Mouse (Mus musculus): Measurements from ENCODE around the gene Umodl1. TPM values are rescaled to one million over a fixed set of nuclear protein-coding genes. Genes with fewer than 3 reads are reported as not detected.

Gene Umodl1
- polyA plus RNA-seq, 1 experiment from 2014 or later = 0.11 TPM

GRCm38 (mm10) chr17:30951600-30951999, 2.8 kb upstream of the Umodl1 start:
- Histone ChIP-seq H3K4me1 (peaks cover 4% of the 10 kb centered on the region; the same call in 1 of the 2 replicates), H3K4me3 (no peak overlapping the region), H3K27me3 (ENCODE audit: insufficient read depth, poor library complexity, severe bottlenecking) (peaks cover 15% of the 10 kb centered on the region; the same call in 1 of the 2 replicates), H3K9me3 (no peaks in the 10 kb centered on the region), H3K36me3 (no peaks in the 10 kb centered on the region), H3K27ac (no peak overlapping the region)
- WGBS = 69% methylated on average over 8 of the region's 8 CpGs
- DNase-seq (ENCODE audit: low spot score) = no peak

GRCm38 (mm10) chr17:30961936-30962592, 7.6 kb downstream of the Umodl1 start:
- 43% methylated on average over 7 of the region's 7 CpGs for WGBS
- no peaks in the 10 kb centered on the region for H3K9me3 ChIP-seq
- no peak for DNase-seq (ENCODE audit: low spot score)
- H3K36me3 ChIP-seq = no peaks in the 10 kb centered on the region
- no peak overlapping the region for H3K4me3 ChIP-seq
- H3K4me1 ChIP-seq = no peaks in the 10 kb centered on the region
- H3K27ac ChIP-seq = no peak overlapping the region
- H3K27me3 ChIP-seq (ENCODE audit: insufficient read depth, poor library complexity, severe bottlenecking) = no peaks in the 10 kb centered on the region

GRCm38 (mm10) chr17:30962880-30963279, 8.4 kb downstream of the Umodl1 start:
- no peak overlapping the region for H3K4me3 ChIP-seq
- no peak for DNase-seq (ENCODE audit: low spot score)
- H3K4me1 ChIP-seq = no peaks in the 10 kb centered on the region
- H3K36me3 ChIP-seq = no peaks in the 10 kb centered on the region
- WGBS = 55% methylated on average over 2 of the region's 2 CpGs
- H3K27ac ChIP-seq = no peak overlapping the region
- no peaks in the 10 kb centered on the region for H3K9me3 ChIP-seq
- H3K27me3 ChIP-seq (ENCODE audit: insufficient read depth, poor library complexity, severe bottlenecking) = no peaks in the 10 kb centered on the region

DNA sequence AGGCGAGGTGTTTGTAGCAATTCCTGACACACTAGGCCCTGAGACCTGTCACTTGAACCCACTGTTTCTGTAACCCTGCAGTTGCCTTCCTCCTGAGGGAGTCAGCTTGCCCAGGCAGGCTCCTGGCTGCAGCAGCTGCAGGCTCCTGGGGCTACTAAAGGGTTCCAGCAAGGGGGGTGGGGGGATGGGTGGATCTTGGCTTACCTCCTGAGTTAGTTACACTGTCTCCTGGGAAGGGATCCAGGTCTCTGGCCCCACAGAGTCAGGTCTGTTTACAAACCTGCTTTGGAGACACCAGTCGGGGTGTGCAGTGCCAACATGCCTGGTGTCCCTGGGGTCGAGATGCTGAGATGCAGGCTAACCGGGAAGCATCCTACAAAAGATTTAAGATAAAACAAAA, 15.5 kb downstream of the Umodl1 start:
- peaks cover 14% of the 10 kb centered on the region for H3K4me1 ChIP-seq
- WGBS = 61% methylated on average over 4 of the region's 4 CpGs
- no peaks in the 10 kb centered on the region for H3K9me3 ChIP-seq
- no peaks in the 10 kb centered on the region for H3K36me3 ChIP-seq
- DNase-seq (ENCODE audit: low spot score) = no peak
- H3K27me3 ChIP-seq (ENCODE audit: insufficient read depth, poor library complexity, severe bottlenecking) = no peaks in the 10 kb centered on the region
- no peak overlapping the region for H3K27ac ChIP-seq
- H3K4me3 ChIP-seq = no peak overlapping the region

GRCm38 (mm10) chr17:30971877-30972276, 17.4 kb downstream of the Umodl1 start:
- Histone ChIP-seq H3K4me3 (no peak overlapping the region), H3K36me3 (no peaks in the 10 kb centered on the region), H3K4me1 (peaks cover 14% of the 10 kb centered on the region), H3K27ac (no peak overlapping the region), H3K9me3 (no peaks in the 10 kb centered on the region), H3K27me3 (ENCODE audit: insufficient read depth, poor library complexity, severe bottlenecking) (no peaks in the 10 kb centered on the region)
- no peak for DNase-seq (ENCODE audit: low spot score)
- 82% methylated on average over 7 of the region's 7 CpGs for WGBS

DNA sequence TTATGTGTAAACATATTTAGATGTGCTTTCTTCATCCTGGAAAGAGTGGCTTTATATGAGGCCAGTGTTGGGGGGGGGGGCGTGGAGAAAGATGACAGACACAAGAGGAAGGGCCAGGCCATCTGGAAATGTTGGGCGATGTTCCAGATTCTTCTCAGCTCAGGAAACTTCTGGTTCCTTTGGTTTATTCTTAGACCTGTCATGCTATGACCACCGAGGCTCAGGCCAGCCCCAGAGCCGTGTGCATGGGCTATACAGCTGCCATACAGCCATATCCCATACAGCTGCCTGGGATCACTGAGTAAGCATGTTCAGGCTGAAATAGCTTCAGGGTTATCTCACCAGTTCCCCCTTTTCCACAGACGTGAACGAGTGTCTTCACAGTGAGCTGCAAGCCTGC, 18.9 kb downstream of the Umodl1 start:
- H3K27ac ChIP-seq = no peak overlapping the region
- H3K36me3 ChIP-seq = no peaks in the 10 kb centered on the region
- no peak for DNase-seq (ENCODE audit: low spot score)
- 65% methylated on average over 6 of the region's 6 CpGs for WGBS
- H3K4me1 ChIP-seq = peaks cover 14% of the 10 kb centered on the region
- H3K27me3 ChIP-seq (ENCODE audit: insufficient read depth, poor library complexity, severe bottlenecking) = no peaks in the 10 kb centered on the region
- no peak overlapping the region for H3K4me3 ChIP-seq
- H3K9me3 ChIP-seq = no peaks in the 10 kb centered on the region

GRCm38 (mm10) chr17:30977290-30977689, 22.9 kb downstream of the Umodl1 start:
- Histone ChIP-seq H3K9me3 (no peaks in the 10 kb centered on the region), H3K36me3 (no peaks in the 10 kb centered on the region), H3K27me3 (ENCODE audit: insufficient read depth, poor library complexity, severe bottlenecking) (no peaks in the 10 kb centered on the region), H3K27ac (no peak overlapping the region), H3K4me3 (no peak overlapping the region), H3K4me1 (no peaks in the 10 kb centered on the region; the same call in 1 of the 2 replicates)
- WGBS = 55% methylated on average over 2 of the region's 2 CpGs
- no peak for DNase-seq (ENCODE audit: low spot score)

DNA sequence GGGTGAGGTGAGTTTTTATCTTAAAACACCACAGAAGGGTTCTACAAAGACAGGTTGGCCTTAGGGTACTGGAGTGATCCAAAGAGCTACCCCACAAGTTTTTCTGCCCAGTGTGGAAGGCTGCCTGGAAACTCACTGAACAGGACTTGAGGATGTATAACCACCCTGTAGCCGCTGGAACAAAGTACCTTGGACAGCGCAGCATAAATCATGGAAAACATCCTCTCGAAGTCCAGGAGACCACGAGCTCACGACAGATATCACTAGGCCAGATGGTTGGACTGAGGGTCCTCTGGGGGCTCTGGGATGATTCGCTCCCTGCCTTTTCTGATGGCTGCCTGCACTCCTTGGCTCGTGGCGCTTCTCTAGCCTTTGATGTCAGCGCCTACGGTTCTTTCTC, 24.1 kb downstream of the Umodl1 start:
- DNase-seq (ENCODE audit: low spot score) = no peak
- Histone ChIP-seq H3K4me1 (no peaks in the 10 kb centered on the region), H3K27me3 (ENCODE audit: insufficient read depth, poor library complexity, severe bottlenecking) (peaks cover 6% of the 10 kb centered on the region; the same call in 1 of the 2 replicates), H3K9me3 (no peaks in the 10 kb centered on the region), H3K4me3 (no peak overlapping the region), H3K27ac (no peak overlapping the region), H3K36me3 (no peaks in the 10 kb centered on the region)
- 70% methylated on average over 10 of the region's 10 CpGs for WGBS

DNA sequence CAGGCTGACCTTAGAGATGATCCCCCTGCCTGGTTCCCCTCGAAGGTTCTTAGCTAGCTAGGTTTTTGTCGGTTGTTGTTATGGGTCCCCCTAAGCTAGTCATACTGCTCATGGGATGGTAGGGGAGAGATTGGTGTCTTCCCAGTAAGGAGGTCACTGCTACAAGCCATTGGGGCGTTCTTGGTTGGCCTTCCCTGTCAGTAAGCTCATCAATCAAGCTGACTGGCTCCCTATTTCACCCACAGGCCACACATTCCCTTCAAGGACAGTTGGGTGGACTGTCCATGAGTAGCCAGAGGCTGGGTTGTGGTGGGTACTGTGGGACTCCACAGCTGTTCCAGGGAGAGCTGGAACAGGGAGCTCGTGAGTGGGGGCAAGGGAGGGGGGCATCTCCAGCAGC, 29.1 kb downstream of the Umodl1 start:
- no peaks in the 10 kb centered on the region for H3K4me1 ChIP-seq
- no peaks in the 10 kb centered on the region for H3K9me3 ChIP-seq
- DNase-seq (ENCODE audit: low spot score) = no peak

DNA sequence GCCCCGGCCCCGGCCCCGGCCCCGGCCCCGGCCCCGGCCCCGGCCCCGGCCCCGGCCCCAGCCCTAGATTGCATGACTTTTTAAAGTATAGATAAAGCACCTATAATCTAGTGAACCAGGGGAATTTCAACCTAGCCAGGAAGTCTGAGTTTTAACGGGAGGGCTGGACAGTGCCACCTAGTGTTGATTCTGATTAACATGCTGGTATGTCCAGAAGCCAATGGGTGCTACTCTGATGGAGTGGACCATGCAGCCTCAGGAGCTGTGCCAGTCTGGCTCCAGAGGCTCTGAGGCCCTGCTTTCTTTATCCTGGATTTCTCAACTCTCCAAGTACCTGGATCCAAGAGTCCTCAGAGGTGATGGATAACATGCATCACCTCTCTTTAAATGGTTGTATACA, 35.8 kb downstream of the Umodl1 start:
- WGBS = 58% methylated on average over 10 of the region's 10 CpGs
- H3K27me3 ChIP-seq (ENCODE audit: insufficient read depth, poor library complexity, severe bottlenecking) = peaks cover 9% of the 10 kb centered on the region; the same call in 1 of the 2 replicates
- H3K9me3 ChIP-seq = no peaks in the 10 kb centered on the region
- H3K36me3 ChIP-seq = no peaks in the 10 kb centered on the region
- H3K4me3 ChIP-seq = no peak overlapping the region
- no peaks in the 10 kb centered on the region for H3K4me1 ChIP-seq
- H3K27ac ChIP-seq = no peak overlapping the region
- DNase-seq (ENCODE audit: low spot score) = no peak

More for the DNA sequence above, 29.1 kb downstream of the Umodl1 start:
- H3K4me3 ChIP-seq = no peak overlapping the region
- 74% methylated on average over 4 of the region's 4 CpGs for WGBS
- no peaks in the 10 kb centered on the region for H3K36me3 ChIP-seq
- peaks cover 18% of the 10 kb centered on the region; the same call in 1 of the 2 replicates for H3K27me3 ChIP-seq (ENCODE audit: insufficient read depth, poor library complexity, severe bottlenecking)
- no peak overlapping the region for H3K27ac ChIP-seq

DNA sequence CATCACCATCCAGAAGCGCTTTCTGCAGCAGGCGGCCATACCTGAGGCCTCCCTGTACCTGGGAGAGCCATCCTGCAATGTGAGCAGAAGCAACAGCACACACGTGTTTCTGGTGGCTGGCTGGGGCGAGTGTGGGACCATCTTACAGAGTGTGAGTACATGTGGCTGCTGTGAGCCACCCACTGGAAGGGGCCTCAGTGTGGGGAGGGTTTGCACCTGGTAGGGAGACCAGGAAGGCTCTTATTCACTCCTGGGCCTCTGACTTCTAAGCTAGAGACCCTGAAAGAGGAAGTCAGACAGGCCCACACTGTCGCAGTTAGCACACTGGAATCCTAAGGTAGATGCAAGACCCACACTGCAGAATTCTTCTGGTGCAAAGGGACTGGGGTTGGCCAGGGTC, 41.9 kb downstream of the Umodl1 start:
- H3K9me3 ChIP-seq = no peaks in the 10 kb centered on the region
- no peak overlapping the region for H3K27ac ChIP-seq
- H3K36me3 ChIP-seq = no peaks in the 10 kb centered on the region
- peaks cover 7% of the 10 kb centered on the region for H3K4me1 ChIP-seq
- 73% methylated on average over 5 of the region's 5 CpGs for WGBS
- 0 out of 2 replicates have a peak, but pooled peaks cover 5% of the 10 kb centered on the region for H3K27me3 ChIP-seq (ENCODE audit: insufficient read depth, poor library complexity, severe bottlenecking)
- no peak for DNase-seq (ENCODE audit: low spot score)
- no peak overlapping the region for H3K4me3 ChIP-seq

GRCm38 (mm10) chr17:31000897-31001296, 46.5 kb downstream of the Umodl1 start:
- peaks cover 7% of the 10 kb centered on the region for H3K4me1 ChIP-seq
- no peak overlapping the region for H3K27ac ChIP-seq
- WGBS = 19% methylated on average over 5 of the region's 5 CpGs
- H3K27me3 ChIP-seq (ENCODE audit: insufficient read depth, poor library complexity, severe bottlenecking) = 0 out of 2 replicates have a peak, but pooled peaks cover 5% of the 10 kb centered on the region
- no peaks in the 10 kb centered on the region for H3K9me3 ChIP-seq
- no peak overlapping the region for H3K4me3 ChIP-seq
- no peak for DNase-seq (ENCODE audit: low spot score)
- H3K36me3 ChIP-seq = no peaks in the 10 kb centered on the region

DNA sequence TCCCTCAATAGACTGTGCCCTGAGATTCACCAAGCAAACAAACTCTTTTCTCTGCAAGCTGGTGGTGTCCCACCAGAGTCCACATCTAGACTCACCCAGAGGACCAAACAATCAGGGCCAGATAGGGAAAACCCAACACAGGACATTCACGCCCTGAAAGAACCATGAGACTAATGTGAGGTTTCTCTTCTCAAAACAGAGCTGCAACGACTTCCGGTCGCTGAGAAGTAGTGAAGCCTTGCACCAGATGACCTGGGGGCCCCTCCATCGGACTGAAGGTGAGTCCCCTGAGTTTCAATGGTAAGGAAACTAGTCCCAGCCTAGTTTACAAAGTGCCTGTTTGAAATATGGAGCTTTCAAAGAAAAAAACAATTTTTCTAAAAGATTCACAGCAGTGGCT, 48.2 kb downstream of the Umodl1 start:
- Histone ChIP-seq H3K27me3 (ENCODE audit: insufficient read depth, poor library complexity, severe bottlenecking) (peaks cover 5% of the 10 kb centered on the region; the same call in 1 of the 2 replicates), H3K27ac (no peak overlapping the region)

GRCm38 (mm10) chr17:31005284-31005683, 50.8 kb downstream of the Umodl1 start:
- Histone ChIP-seq H3K27ac (no peak overlapping the region), H3K27me3 (ENCODE audit: insufficient read depth, poor library complexity, severe bottlenecking) (no peaks in the 10 kb centered on the region; the same call in 1 of the 2 replicates), H3K36me3 (no peaks in the 10 kb centered on the region), H3K9me3 (no peaks in the 10 kb centered on the region), H3K4me3 (no peak overlapping the region), H3K4me1 (peaks cover 7% of the 10 kb centered on the region)
- no peak for DNase-seq (ENCODE audit: low spot score)
- WGBS = 68% methylated on average over 2 of the region's 2 CpGs

More for the DNA sequence above, 48.2 kb downstream of the Umodl1 start:
- DNase-seq (ENCODE audit: low spot score) = no peak
- H3K9me3 ChIP-seq = no peaks in the 10 kb centered on the region
- WGBS = 81% methylated on average over 5 of the region's 5 CpGs
- no peaks in the 10 kb centered on the region for H3K36me3 ChIP-seq
- peaks cover 7% of the 10 kb centered on the region for H3K4me1 ChIP-seq
- H3K4me3 ChIP-seq = no peak overlapping the region
